Mouse (Mus musculus): ENCODE results near the gene Fam167b.

DNA sequence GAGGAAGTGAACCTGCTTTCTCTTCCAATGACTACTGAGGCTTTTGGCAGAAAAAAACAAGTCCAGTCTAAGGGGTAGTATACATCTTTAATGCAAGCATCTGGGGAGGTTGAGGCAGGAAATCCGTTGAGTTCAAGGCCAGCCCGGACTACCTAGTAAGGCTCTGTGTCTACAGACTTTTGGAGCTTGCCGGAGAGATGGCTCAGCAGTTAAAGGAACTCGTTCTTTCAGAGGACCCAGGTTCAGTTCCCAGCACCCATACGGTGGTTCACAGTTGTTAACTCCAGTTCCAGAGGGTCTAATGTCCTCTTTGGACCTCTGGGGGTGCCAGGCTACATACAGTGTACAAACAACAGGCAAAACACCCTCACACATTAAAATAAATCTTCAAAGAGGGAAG is 39.7 kb upstream of the Fam167b start:
- TF ChIP-seq CTCF (IDR thresholded peaks at IDR 0.05) = no peak
- TF ChIP-seq POLR2A (IDR thresholded peaks at IDR 0.05; ENCODE audit: insufficient read depth, low read depth, low read length) = no peak

Data from heart, adult 2 months (tissue).